In the genomic region with DNA sequence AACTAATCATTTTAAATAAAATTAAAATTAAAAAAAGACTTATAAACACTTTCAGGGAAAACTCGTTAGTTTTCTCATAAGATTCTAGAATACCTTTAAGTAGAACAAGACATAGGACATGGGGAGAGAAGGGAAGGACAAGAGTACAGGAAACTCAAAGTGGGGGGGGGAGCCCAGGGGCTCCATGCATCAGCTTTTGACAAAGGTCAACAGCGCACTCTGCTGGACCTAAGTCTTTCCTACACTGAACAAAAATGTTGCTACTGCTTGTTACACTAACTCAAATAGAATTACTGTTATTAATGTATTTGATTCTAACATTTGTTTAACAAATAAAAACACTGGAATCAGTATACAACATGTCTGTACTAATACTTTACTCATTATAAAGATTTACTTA, we compare ENCODE assay signal across 10 mouse cellular contexts. TPM values are rescaled to one million over a fixed set of nuclear protein-coding genes. Genes with fewer than 3 reads are reported as not detected.
DNase-seq lines count a peak whose midpoint lies in the region; ATAC-seq and TF ChIP-seq lines count a peak whose summit lies in the region.
"Had no signal": no experiment of that assay in that cellular context is flagged by ENCODE, and none has a peak within 500 bp of the region (broad histone marks: within the 10 kb centered on the region; RNA-seq: fewer than 3 reads in every experiment).

No protein-coding gene starts in this region.

- no peaks in the 10 kb centered on the region for H3K4me1 ChIP-seq in midbrain, embryonic 10.5 days
- H3K4me1 ChIP-seq in midbrain, embryonic 15.5 days: no peaks in the 10 kb centered on the region
- no peaks in the 10 kb centered on the region for H3K4me1 ChIP-seq in lung, postnatal 0 days (ENCODE audit: insufficient read depth, low read depth, low read length)
- H3K4me1 ChIP-seq in small intestine, adult 2 months (ENCODE audit: control insufficient read depth, insufficient read depth, insufficient read length, low read length): peaks cover 5% of the 10 kb centered on the region; the same call in 1 of the 2 replicates
- H3K4me1 ChIP-seq in forebrain, embryonic 16.5 days (replicated peaks; ENCODE audit: control insufficient read depth, insufficient read depth, low read length): no peaks in the 10 kb centered on the region
- H3K4me1 ChIP-seq: neural tube, embryonic 13.5 days had no signal

- no peaks in the 10 kb centered on the region for H3K27me3 ChIP-seq in midbrain, embryonic 10.5 days (ENCODE audit: low read depth, poor library complexity, severe bottlenecking)
- H3K27me3 ChIP-seq in midbrain, embryonic 15.5 days (replicated peaks): no peaks in the 10 kb centered on the region
- H3K27me3 ChIP-seq in lung, postnatal 0 days (replicated peaks; ENCODE audit: insufficient read depth, low read length): no peaks in the 10 kb centered on the region
- H3K27me3 ChIP-seq in small intestine, adult 2 months (ENCODE audit: control insufficient read depth, insufficient read depth, low read length): no peaks in the 10 kb centered on the region
- no peaks in the 10 kb centered on the region for H3K27me3 ChIP-seq in forebrain, embryonic 16.5 days (replicated peaks; ENCODE audit: control insufficient read depth, insufficient read depth, low read length)
- H3K27me3 ChIP-seq: heart, embryonic 13.5 days; neural tube, embryonic 13.5 days had no signal

- no peak for ATAC-seq in midbrain, embryonic 15.5 days (replicated peaks)
- 0 out of 2 replicates have a peak, but pooled peaks have one; percentile 41 for ATAC-seq in lung, postnatal 0 days
- no peak for ATAC-seq in forebrain, embryonic 16.5 days

- 0 out of 2 replicates have a peak, but pooled peaks cover 3% of the 10 kb centered on the region for H3K36me3 ChIP-seq in midbrain, embryonic 10.5 days
- no peaks in the 10 kb centered on the region for H3K36me3 ChIP-seq in midbrain, embryonic 15.5 days (replicated peaks)
- H3K36me3 ChIP-seq in lung, postnatal 0 days (ENCODE audit: insufficient read depth, low read length): no peaks in the 10 kb centered on the region
- H3K36me3 ChIP-seq in small intestine, adult 2 months (ENCODE audit: control insufficient read depth, insufficient read depth, low read length): no peaks in the 10 kb centered on the region
- no peaks in the 10 kb centered on the region for H3K36me3 ChIP-seq in forebrain, embryonic 16.5 days (ENCODE audit: control insufficient read depth, insufficient read depth)
- H3K36me3 ChIP-seq: heart, embryonic 13.5 days; neural tube, embryonic 13.5 days had no signal

- no peak overlapping the region for H3K9ac ChIP-seq in midbrain, embryonic 15.5 days
- no peak overlapping the region for H3K9ac ChIP-seq in lung, postnatal 0 days (replicated peaks; ENCODE audit: low read depth)
- no peak overlapping the region for H3K9ac ChIP-seq in forebrain, embryonic 16.5 days (replicated peaks; ENCODE audit: low read depth, low read length)
- H3K9ac ChIP-seq: heart, embryonic 13.5 days; neural tube, embryonic 13.5 days had no signal

- no peak overlapping the region for H3K4me3 ChIP-seq in midbrain, embryonic 10.5 days
- no peak overlapping the region for H3K4me3 ChIP-seq in midbrain, embryonic 15.5 days
- H3K4me3 ChIP-seq in lung, postnatal 0 days (ENCODE audit: low read depth, low read length): no peak overlapping the region
- H3K4me3 ChIP-seq in small intestine, adult 2 months (ENCODE audit: low read depth, low read length): no peak overlapping the region
- H3K4me3 ChIP-seq in forebrain, embryonic 16.5 days (replicated peaks; ENCODE audit: low read length): no peak overlapping the region
- H3K4me3 ChIP-seq: heart, embryonic 13.5 days; neural tube, embryonic 13.5 days had no signal

- no peak for TF ChIP-seq POLR2A in small intestine, adult 2 months (IDR thresholded peaks at IDR 0.05; ENCODE audit: low read depth, low read length)

- H3K27ac ChIP-seq in midbrain, embryonic 10.5 days (replicated peaks): no peak overlapping the region
- no peak overlapping the region for H3K27ac ChIP-seq in midbrain, embryonic 15.5 days
- H3K27ac ChIP-seq in lung, postnatal 0 days (ENCODE audit: low read length): no peak overlapping the region
- no peak overlapping the region for H3K27ac ChIP-seq in small intestine, adult 2 months (ENCODE audit: insufficient read depth, low read depth, low read length)
- no peak overlapping the region for H3K27ac ChIP-seq in forebrain, embryonic 16.5 days (ENCODE audit: low read length)
- H3K27ac ChIP-seq: heart, embryonic 13.5 days; neural tube, embryonic 13.5 days had no signal

- no peaks in the 10 kb centered on the region for H3K9me3 ChIP-seq in midbrain, embryonic 10.5 days (replicated peaks)
- no peaks in the 10 kb centered on the region for H3K9me3 ChIP-seq in midbrain, embryonic 15.5 days
- no peaks in the 10 kb centered on the region for H3K9me3 ChIP-seq in lung, postnatal 0 days (ENCODE audit: low read length)
- H3K9me3 ChIP-seq in forebrain, embryonic 16.5 days (ENCODE audit: control insufficient read depth, low read length): no peaks in the 10 kb centered on the region
- H3K9me3 ChIP-seq: heart, embryonic 13.5 days; neural tube, embryonic 13.5 days had no signal

- DNase-seq in midbrain, embryonic 10.5 days (ENCODE audit: low spot score): peak; percentile 16
- peak; percentile 42 to 82 for DNase-seq in adrenal gland, adult (ENCODE audit: inconsistent age in 2 of 2, low spot score in 1 of 2)
- peak; percentile 10 for DNase-seq in embryo, embryonic 9.5 days (ENCODE audit: extremely low spot score)
- DNase-seq in kidney, postnatal 10 days: peak; percentile 81
- peak; percentile 83 for DNase-seq in lung, postnatal 0 days (ENCODE audit: low spot score)

- no peak overlapping the region for H3K4me2 ChIP-seq in midbrain, embryonic 15.5 days
- no peak overlapping the region for H3K4me2 ChIP-seq in lung, postnatal 0 days (replicated peaks; ENCODE audit: low read depth, low read length)
- H3K4me2 ChIP-seq in forebrain, embryonic 16.5 days (ENCODE audit: low read length): no peak overlapping the region
- H3K4me2 ChIP-seq: heart, embryonic 13.5 days; neural tube, embryonic 13.5 days had no signal

- TF ChIP-seq EP300 in lung, postnatal 0 days (IDR thresholded peaks at IDR 0.05): no peak

- peak; percentile 83 for TF ChIP-seq CTCF in lung, postnatal 0 days (IDR thresholded peaks at IDR 0.05)
- peak; percentile 63; the same call in 1 of the 2 replicates for TF ChIP-seq CTCF in small intestine, adult 2 months (IDR thresholded peaks at IDR 0.05; ENCODE audit: extremely low read depth, insufficient read length, insufficient replicate concordance, low read depth, low read length)

- 57% methylated on average over 2 of the region's 2 CpGs for WGBS in midbrain, embryonic 10.5 days
- 60% methylated on average over 2 of the region's 2 CpGs for WGBS in midbrain, embryonic 15.5 days
- WGBS in lung, postnatal 0 days: 53% methylated on average over 2 of the region's 2 CpGs
- 75% methylated on average over 2 of the region's 2 CpGs for WGBS in small intestine, adult 2 months
- WGBS in forebrain, embryonic 16.5 days: 54% methylated on average over 2 of the region's 2 CpGs

RNA-seq across cellular contexts. Expression of a gene that starts 26.8 kb away (rescaled TPM):
- polyA plus RNA-seq in midbrain, embryonic 10.5 days (2016; fragmentation: Nextera tagmentation; extraction: Ambion mirVana): 10.7 and 12.4 TPM in 2 replicates
- polyA plus RNA-seq in midbrain, embryonic 15.5 days (2015; fragmentation: Nextera tagmentation; extraction: Ambion mirVana): 1.0 and 1.7 TPM in 2 replicates
- 0.79 and 1.7 TPM in 2 replicates for polyA plus RNA-seq in lung, postnatal 0 days (2015; fragmentation: Nextera tagmentation; extraction: Ambion mirVana)
- polyA plus RNA-seq in small intestine, adult 2 months (2012; rRNA removed): 0.06 and 0.33 TPM in 2 replicates
- 2.9 and 4.8 TPM in 2 replicates for polyA plus RNA-seq in forebrain, embryonic 16.5 days (2015; fragmentation: Nextera tagmentation; extraction: Ambion mirVana)

Comparison
In these comparisons a context has a peak if more than half of its experiments do, and no peak if none do; other contexts are left out.
1. DNase-seq: peak in every context shown above with its lines; median percentile 83 in lung, postnatal 0 days; 81 in kidney, postnatal 10 days; 62 in adrenal gland, adult; 16 in midbrain, embryonic 10.5 days; 10 in embryo, embryonic 9.5 days.